Mouse (Mus musculus) forebrain, embryonic 13.5 days (tissue): ENCODE results near the gene Ube2t. TPM values are rescaled to one million over a fixed set of nuclear protein-coding genes. Genes with fewer than 3 reads are reported as not detected.

Experiments used
- ATAC-seq: fragments of 200-750 bp; cut with Nextera tagmentation; 2 replicates; pipeline ENCODE4 v1.8.0; 2017
- H3K27ac ChIP-seq: fragments of 300-500 bp; sonication (generic); 2 replicates; pipeline ENCODE4 v1.5.1; 2015; ENCODE audit warnings: inconsistent platforms, mild to moderate bottlenecking, moderate library complexity
- H3K27me3 ChIP-seq: fragments of 300-500 bp; sonication (generic); 2 replicates; pipeline ENCODE4 v1.6.1; 2015; ENCODE audit warnings: mild to moderate bottlenecking, inconsistent platforms
- H3K36me3 ChIP-seq: fragments of 300-500 bp; sonication (generic); 2 replicates; pipeline ENCODE4 v1.6.1; 2015; ENCODE audit warnings: mild to moderate bottlenecking, inconsistent platforms; ENCODE audit not compliant: poor library complexity, severe bottlenecking
- H3K4me1 ChIP-seq: fragments of 300-500 bp; sonication (generic); 2 replicates; pipeline ENCODE4 v1.6.1; 2015; ENCODE audit warnings: inconsistent platforms
- H3K4me2 ChIP-seq: fragments of 300-500 bp; sonication (generic); 2 replicates; pipeline ENCODE4 v1.6.1; 2015; ENCODE audit warnings: inconsistent platforms, mild to moderate bottlenecking, moderate library complexity
- H3K4me3 ChIP-seq: fragments of 300-500 bp; sonication (generic); 2 replicates; pipeline ENCODE4 v1.5.1; 2015; ENCODE audit warnings: mild to moderate bottlenecking, inconsistent platforms
- H3K9ac ChIP-seq: fragments of 300-500 bp; sonication (generic); 2 replicates; pipeline ENCODE4 v1.6.1; 2015; ENCODE audit warnings: mild to moderate bottlenecking, inconsistent platforms
- H3K9me3 ChIP-seq: fragments of 300-500 bp; sonication (generic); replicated peaks from 2 replicates; pipeline ENCODE4 v1.6.1; 2016; ENCODE audit warnings: inconsistent platforms
- WGBS: fragments of 180-500 bp; shearing (Covaris S2); methylation state at CpG from one replicate; pipeline ENCODE4 v1.1.7; 2015; 5-methylcytosine and 5-hydroxymethylcytosine counted together
- polyA plus RNA-seq: library from polyadenylated mRNA; unstranded; fragments of >200 nt; fragmentation: Nextera tagmentation; extraction: Ambion mirVana; gene quantifications from 2 replicates; pipeline ENCODE4 v1.2.1, GENCODE M21; 2015

The Ube2t gene
- polyA plus RNA-seq, 1 experiment from 2014 or later = 48.6 TPM

- H3K4me3 ChIP-seq = no peak overlapping the region
- no peak overlapping the region for H3K9ac ChIP-seq
- no peaks in the 10 kb centered on the region for H3K9me3 ChIP-seq
- ATAC-seq = peak; percentile 57; the same call in 1 of the 2 replicates
- H3K27ac ChIP-seq = 0 out of 2 replicates have a peak overlapping the region, but pooled peaks have one; percentile 1
- 19% methylated on average over 13 of the region's 13 CpGs for WGBS
- H3K27me3 ChIP-seq = 0 out of 2 replicates have a peak, but pooled peaks cover 4% of the 10 kb centered on the region
- H3K4me2 ChIP-seq = peak overlapping the region; percentile 23
- H3K4me1 ChIP-seq = peaks cover 33% of the 10 kb centered on the region
- no peaks in the 10 kb centered on the region for H3K36me3 ChIP-seq
Measured at GRCm38 (mm10) chr1:135019087-135019774, 56.9 kb downstream of the Ube2t start.

GRCm38 (mm10) chr1:135019775-135020167 is 57.4 kb downstream of the Ube2t start:
- Histone ChIP-seq H3K9me3 (no peaks in the 10 kb centered on the region), H3K27me3 (0 out of 2 replicates have a peak, but pooled peaks cover 4% of the 10 kb centered on the region), H3K4me2 (peak overlapping the region; percentile 23; the same call in 1 of the 2 replicates), H3K27ac (no peak overlapping the region), H3K36me3 (no peaks in the 10 kb centered on the region), H3K4me3 (no peak overlapping the region), H3K9ac (no peak overlapping the region), H3K4me1 (peaks cover 33% of the 10 kb centered on the region)
- ATAC-seq = no peak; the same call in 1 of the 2 replicates
- 62% methylated on average over 4 of the region's 4 CpGs for WGBS

GRCm38 (mm10) chr1:135020281-135020940 is 58.0 kb downstream of the Ube2t start:
- Histone ChIP-seq H3K4me1 (peaks cover 33% of the 10 kb centered on the region), H3K4me2 (no peak overlapping the region), H3K27me3 (0 out of 2 replicates have a peak, but pooled peaks cover 4% of the 10 kb centered on the region), H3K36me3 (no peaks in the 10 kb centered on the region), H3K4me3 (no peak overlapping the region), H3K9ac (no peak overlapping the region), H3K27ac (no peak overlapping the region), H3K9me3 (no peaks in the 10 kb centered on the region)
- 87% methylated on average over 5 of the region's 5 CpGs for WGBS
- ATAC-seq = no peak

- Histone ChIP-seq H3K9ac (no peak overlapping the region), H3K36me3 (no peaks in the 10 kb centered on the region), H3K4me3 (no peak overlapping the region), H3K4me1 (peaks cover 33% of the 10 kb centered on the region), H3K4me2 (no peak overlapping the region), H3K9me3 (no peaks in the 10 kb centered on the region), H3K27ac (no peak overlapping the region), H3K27me3 (0 out of 2 replicates have a peak, but pooled peaks cover 4% of the 10 kb centered on the region)
- WGBS = 24% methylated on average over 5 of the region's 5 CpGs
- ATAC-seq = peak; percentile 50; the same call in 1 of the 2 replicates
Measured at GRCm38 (mm10) chr1:135020970-135021369, 58.6 kb downstream of the Ube2t start.

DNA sequence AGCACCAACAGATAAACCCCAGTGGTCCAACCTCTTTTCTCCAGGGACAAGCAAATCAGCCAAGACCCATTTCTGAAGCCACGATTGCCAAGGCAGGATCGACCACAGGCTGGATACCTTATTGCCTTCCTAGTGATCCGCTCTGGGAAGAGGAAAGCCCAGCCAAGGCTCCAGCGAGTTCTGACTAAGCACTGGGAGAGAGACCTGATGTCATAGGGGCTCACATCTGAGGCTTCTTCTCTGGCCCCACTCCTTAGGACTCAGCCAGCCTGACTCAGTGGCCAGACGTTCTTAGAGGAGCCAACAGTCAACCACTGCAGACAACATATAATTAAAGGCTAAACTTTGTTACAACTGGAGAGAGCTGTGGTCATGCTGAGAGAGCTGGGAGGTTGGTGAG is 59.6 kb downstream of the Ube2t start:
- ATAC-seq = no peak
- H3K4me2 ChIP-seq = no peak overlapping the region
- H3K27ac ChIP-seq = no peak overlapping the region
- H3K4me3 ChIP-seq = no peak overlapping the region
- peaks cover 36% of the 10 kb centered on the region for H3K4me1 ChIP-seq
- 0 out of 2 replicates have a peak, but pooled peaks cover 4% of the 10 kb centered on the region for H3K27me3 ChIP-seq
- H3K9ac ChIP-seq = no peak overlapping the region
- no peaks in the 10 kb centered on the region for H3K9me3 ChIP-seq
- no peaks in the 10 kb centered on the region for H3K36me3 ChIP-seq
- 81% methylated on average over 5 of the region's 5 CpGs for WGBS

GRCm38 (mm10) chr1:135023583-135023982 is 61.2 kb downstream of the Ube2t start:
- H3K36me3 ChIP-seq = no peaks in the 10 kb centered on the region
- WGBS = 73% methylated on average over 1 of the region's 1 CpGs

More at GRCm38 (mm10) chr1:135023583-135023982, 61.2 kb downstream of the Ube2t start:
- Histone ChIP-seq H3K4me2 (no peak overlapping the region), H3K9ac (no peak overlapping the region), H3K9me3 (peaks cover 9% of the 10 kb centered on the region), H3K27ac (no peak overlapping the region), H3K4me1 (peaks cover 34% of the 10 kb centered on the region), H3K4me3 (no peak overlapping the region), H3K27me3 (no peaks in the 10 kb centered on the region)
- no peak for ATAC-seq

Other genes with a start within 250 kb of the Ube2t start
- gene Ppp1r12b, start 6.6 kb upstream of the Ube2t start, polyA plus RNA-seq = 11.2 and 12.0 TPM in 2 replicates
- gene Lgr6, start 142.7 kb downstream of the Ube2t start, polyA plus RNA-seq = 0.15 and 0.30 TPM in 2 replicates
- gene Ptpn7, start 170.1 kb downstream of the Ube2t start, polyA plus RNA-seq = 0.34 and 0.53 TPM in 2 replicates
- gene Arl8a, start 184.3 kb downstream of the Ube2t start, polyA plus RNA-seq = 161 and 162 TPM in 2 replicates
- not detected in 2 replicates for gene Gpr37l1, start 205.1 kb downstream of the Ube2t start, polyA plus RNA-seq